Mouse (Mus musculus) midbrain, embryonic 10.5 days (tissue): ENCODE measurements around the gene Atg9b. TPM values are rescaled to one million over a fixed set of nuclear protein-coding genes. Genes with fewer than 3 reads are reported as not detected.
A peak's percentile ranks its signal among the peaks of the same experiment; 100 is the strongest.

Source experiments
- DNase-seq: peaks from one replicate; pipeline ENCODE4 v3.0.0-alpha.2; 2017; ENCODE audit warnings: low spot score
- H3K27ac ChIP-seq: fragments of 300-500 bp; sonication (generic); replicated peaks from 2 replicates; pipeline ENCODE4 v1.5.1; 2016; ENCODE audit warnings: mild to moderate bottlenecking
- H3K27me3 ChIP-seq: fragments of 300-500 bp; sonication (generic); 2 replicates; pipeline ENCODE4 v1.6.1; 2016; ENCODE audit warnings: low read depth, mild to moderate bottlenecking; ENCODE audit not compliant: poor library complexity, severe bottlenecking
- H3K36me3 ChIP-seq: fragments of 300-500 bp; sonication (generic); 2 replicates; pipeline ENCODE4 v1.6.1; 2016; ENCODE audit warnings: mild to moderate bottlenecking, moderate library complexity
- H3K4me1 ChIP-seq: fragments of 300-500 bp; sonication (generic); 2 replicates; pipeline ENCODE4 v1.6.1; 2016
- H3K4me3 ChIP-seq: fragments of 300-500 bp; sonication (generic); 2 replicates; pipeline ENCODE4 v1.5.1; 2016; ENCODE audit warnings: mild to moderate bottlenecking, moderate library complexity
- H3K9me3 ChIP-seq: fragments of 300-500 bp; sonication (generic); replicated peaks from 2 replicates; pipeline ENCODE4 v1.6.1; 2016; ENCODE audit warnings: mild to moderate bottlenecking
- WGBS: fragments of 180-500 bp; shearing (Covaris S2); methylation state at CpG from one replicate; pipeline ENCODE4 v1.1.7; 2016; 5-methylcytosine and 5-hydroxymethylcytosine counted together
- polyA plus RNA-seq: library from polyadenylated mRNA; unstranded; fragments of >200 nt; fragmentation: Nextera tagmentation; extraction: Ambion mirVana; gene quantifications from 2 replicates; pipeline ENCODE4 v1.2.1, GENCODE M21; 2016

The Atg9b gene
- polyA plus RNA-seq, 1 experiment from 2014 or later: 0.72 TPM

GRCm38 (mm10) chr5:24337366-24337765, 54.6 kb downstream of the Atg9b start:
- Histone ChIP-seq H3K4me1 (peaks cover 60% of the 10 kb centered on the region), H3K4me3 (no peak overlapping the region), H3K27ac (peak overlapping the region; percentile 61), H3K36me3 (peaks cover 3% of the 10 kb centered on the region; the same call in 1 of the 2 replicates), H3K9me3 (no peaks in the 10 kb centered on the region), H3K27me3 (no peaks in the 10 kb centered on the region)
- DNase-seq: no peak
- 40% methylated on average over 9 of the region's 9 CpGs for WGBS

GRCm38 (mm10) chr5:24335888-24336511, 55.9 kb downstream of the Atg9b start:
- H3K27ac ChIP-seq: peak overlapping the region; percentile 46
- WGBS: 16% methylated on average over 3 of the region's 3 CpGs
- no peaks in the 10 kb centered on the region; the same call in 1 of the 2 replicates for H3K27me3 ChIP-seq
- H3K4me1 ChIP-seq: peaks cover 51% of the 10 kb centered on the region
- peak; percentile 67 for DNase-seq
- H3K4me3 ChIP-seq: no peak overlapping the region
- peaks cover 13% of the 10 kb centered on the region for H3K36me3 ChIP-seq
- H3K9me3 ChIP-seq: 0 out of 2 replicates have a peak, but pooled peaks cover 3% of the 10 kb centered on the region

- no peak overlapping the region for H3K4me3 ChIP-seq
- peaks cover 7% of the 10 kb centered on the region for H3K27me3 ChIP-seq
- 33% methylated on average over 3 of the region's 3 CpGs for WGBS
- H3K9me3 ChIP-seq: 0 out of 2 replicates have a peak, but pooled peaks cover 3% of the 10 kb centered on the region
- peak overlapping the region; percentile 46 for H3K27ac ChIP-seq
- DNase-seq: no peak
- peaks cover 13% of the 10 kb centered on the region for H3K36me3 ChIP-seq
- H3K4me1 ChIP-seq: peaks cover 59% of the 10 kb centered on the region
Observed at GRCm38 (mm10) chr5:24334749-24335148, 57.2 kb downstream of the Atg9b start.

Other genes with a start within 250 kb of the Atg9b start
- gene Nupl2, start 227.2 kb downstream of the Atg9b start, polyA plus RNA-seq: 19.8 and 21.9 TPM in 2 replicates
- gene Kcnh2, start 40.5 kb downstream of the Atg9b start, polyA plus RNA-seq: 27.1 and 35.3 TPM in 2 replicates
- gene Nos3, start 27.3 kb downstream of the Atg9b start, polyA plus RNA-seq: 7.9 and 9.3 TPM in 2 replicates
- gene Abcb8, start 1.5 kb upstream of the Atg9b start, polyA plus RNA-seq: 62.9 and 64.6 TPM in 2 replicates
- 0.19 and 0.31 TPM in 2 replicates for gene Asic3, start 21.2 kb upstream of the Atg9b start, polyA plus RNA-seq
- gene Cdk5, start 31.4 kb upstream of the Atg9b start, polyA plus RNA-seq: 49.0 and 61.6 TPM in 2 replicates
- gene Slc4a2, start 31.7 kb upstream of the Atg9b start, polyA plus RNA-seq: 32.9 and 33.3 TPM in 2 replicates
- 107 and 113 TPM in 2 replicates for gene Fastk, start 53.1 kb upstream of the Atg9b start, polyA plus RNA-seq
- gene Tmub1, start 55.7 kb upstream of the Atg9b start, polyA plus RNA-seq: 30.9 and 32.9 TPM in 2 replicates
- gene Agap3, start 60.0 kb upstream of the Atg9b start, polyA plus RNA-seq: 27.6 and 31.2 TPM in 2 replicates
- gene Gbx1, start 135.1 kb upstream of the Atg9b start, polyA plus RNA-seq: not detected in 2 replicates
- 0.06 and 0.15 TPM in 2 replicates for gene Asb10, start 148.8 kb upstream of the Atg9b start, polyA plus RNA-seq
- gene 4931409K22Rik, start 164.7 kb upstream of the Atg9b start, polyA plus RNA-seq: 0.05 TPM in 1 of 2 replicates, not detected in the other
- gene Abcf2, start 185.3 kb upstream of the Atg9b start, polyA plus RNA-seq: 160 and 170 TPM in 2 replicates
- gene Chpf2, start 194.6 kb upstream of the Atg9b start, polyA plus RNA-seq: 14.8 and 19.7 TPM in 2 replicates
- 32.4 and 44.8 TPM in 2 replicates for gene Smarcd3, start 232.3 kb upstream of the Atg9b start, polyA plus RNA-seq